Mouse (Mus musculus) hematopoietic stem cell, adult 5-6 weeks (primary cell): ENCODE measurements around the gene Cabin1. TPM values are rescaled to one million over a fixed set of nuclear protein-coding genes. Genes with fewer than 3 reads are reported as not detected.

Source experiments
- ATAC-seq, 2 experiments: fragments of 125-278 bp in 1 of 2; replicated peaks in 1 of 2; 2 replicates each; pipeline ENCODE4 v1.8.0; 2016 to 2017; ENCODE audit warnings: inconsistent platforms in 2 of 2, mild to moderate bottlenecking in 2 of 2, moderate number of reproducible peaks in 2 of 2, low read depth in 1 of 2, moderate TSS enrichment in 1 of 2; ENCODE audit not compliant: low FRiP score in 2 of 2, poor library complexity in 2 of 2, severe bottlenecking in 2 of 2, insufficient read depth in 1 of 2, low TSS enrichment in 1 of 2
- total RNA-seq: library from RNA; stranded (forward); fragments of 172-1452, 232-1000 nt; gene quantifications from 2 replicates; pipeline ENCODE4 v1.2.3, GENCODE M21; 2017

Gene Cabin1
- total RNA-seq, 1 experiment from 2014 or later, result 27.9 TPM

DNA sequence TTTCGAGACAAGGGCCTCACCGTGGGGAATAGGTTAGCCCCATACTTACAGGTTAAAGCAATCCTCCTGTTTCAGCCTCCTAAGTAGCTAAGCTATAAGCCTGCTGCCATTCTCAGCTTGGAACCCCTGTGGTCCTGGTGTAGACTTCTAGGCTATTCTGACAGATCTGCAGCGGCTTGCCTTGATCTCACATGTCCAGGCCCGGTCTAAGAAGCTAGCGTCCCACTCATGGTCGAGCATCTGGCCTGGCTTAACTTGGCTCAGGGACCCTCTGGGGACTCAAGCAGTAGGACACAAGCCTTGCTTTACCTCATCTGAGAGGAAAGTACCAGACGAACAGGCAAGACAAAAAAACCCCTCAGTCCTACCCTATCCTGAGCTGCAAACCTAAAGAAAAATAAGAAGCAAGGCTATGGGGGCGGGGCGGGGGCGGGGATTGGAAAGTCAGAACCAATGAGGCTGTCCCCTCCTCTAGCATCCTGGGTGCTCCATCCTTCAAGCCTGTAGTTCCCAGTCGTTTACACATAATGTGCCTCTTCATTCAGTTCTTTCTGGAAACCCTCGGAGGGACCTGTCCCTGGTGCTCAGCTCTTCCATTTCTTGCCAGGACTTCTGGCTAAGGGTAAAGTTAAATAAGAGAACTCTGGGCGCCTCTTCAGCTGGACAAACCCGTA lies 129.0 kb downstream of the Cabin1 start:
- ATAC-seq, result no peak

DNA sequence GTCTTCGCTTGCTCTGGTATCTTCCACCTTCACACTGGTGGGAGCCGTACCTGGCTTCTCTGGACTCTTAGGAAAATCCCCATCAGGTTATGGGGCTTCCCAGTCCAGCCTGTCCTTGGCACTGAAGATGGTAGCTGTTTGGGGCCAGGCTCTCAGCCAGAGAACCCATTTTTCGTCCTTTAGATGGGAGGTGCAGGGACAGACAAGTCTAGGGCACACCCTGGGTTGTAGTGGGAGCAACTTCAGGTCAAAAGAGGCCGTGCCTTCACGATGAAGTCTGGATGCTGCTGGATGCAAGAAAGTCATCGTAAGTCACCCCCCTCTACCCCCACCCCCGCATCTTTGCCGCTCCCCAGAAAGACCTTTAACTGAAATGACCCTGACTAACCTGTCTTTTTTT lies 129.5 kb downstream of the Cabin1 start:
- ATAC-seq, result no peak

DNA sequence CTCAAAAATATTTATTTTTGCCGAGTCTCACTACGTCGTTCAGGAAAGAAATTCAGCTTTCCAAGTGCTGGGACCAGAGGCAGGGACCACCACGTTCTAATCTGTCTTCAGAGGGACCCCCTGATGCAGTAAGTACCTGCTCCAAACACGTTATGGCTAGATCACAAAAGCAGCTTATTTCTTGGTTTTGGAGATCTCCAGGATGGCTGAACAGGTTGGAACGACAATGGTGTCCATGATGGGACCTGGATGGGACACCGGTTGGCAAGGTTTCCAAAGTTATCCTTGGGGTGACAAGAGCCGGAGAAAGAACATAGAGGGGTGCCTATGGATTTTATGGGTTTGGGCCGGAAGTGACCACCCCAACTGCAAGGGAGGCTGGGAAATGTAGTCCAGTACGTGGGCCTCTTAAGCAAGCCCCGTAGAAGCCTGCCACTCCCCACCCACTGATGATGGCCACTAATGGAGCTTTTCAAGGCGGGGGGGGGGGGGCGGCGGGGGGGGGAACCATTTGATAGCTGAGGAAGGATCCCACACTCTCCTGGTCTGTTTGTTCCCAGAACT lies 130.5 kb downstream of the Cabin1 start:
- ATAC-seq, result no peak

DNA sequence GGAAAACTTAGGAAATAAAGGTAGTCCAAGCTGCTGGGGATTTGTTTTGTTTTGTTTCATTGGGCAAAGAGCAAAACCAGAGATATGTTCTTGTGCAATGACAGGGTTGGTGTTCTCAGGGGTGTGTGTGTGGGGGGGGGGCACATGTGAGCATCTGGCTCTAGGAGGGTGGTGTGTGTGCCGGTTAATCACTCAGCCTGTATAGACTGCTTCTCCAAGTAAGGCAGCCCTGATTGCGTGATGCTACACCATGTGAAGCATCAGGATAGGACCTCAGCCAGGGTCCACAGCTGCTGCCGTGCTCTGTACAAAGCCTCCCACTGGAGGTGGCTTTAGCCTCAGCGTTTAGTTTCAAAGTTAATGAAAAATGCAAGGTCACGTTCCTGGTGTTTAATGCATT lies 131.1 kb downstream of the Cabin1 start:
- ATAC-seq, result no peak

DNA sequence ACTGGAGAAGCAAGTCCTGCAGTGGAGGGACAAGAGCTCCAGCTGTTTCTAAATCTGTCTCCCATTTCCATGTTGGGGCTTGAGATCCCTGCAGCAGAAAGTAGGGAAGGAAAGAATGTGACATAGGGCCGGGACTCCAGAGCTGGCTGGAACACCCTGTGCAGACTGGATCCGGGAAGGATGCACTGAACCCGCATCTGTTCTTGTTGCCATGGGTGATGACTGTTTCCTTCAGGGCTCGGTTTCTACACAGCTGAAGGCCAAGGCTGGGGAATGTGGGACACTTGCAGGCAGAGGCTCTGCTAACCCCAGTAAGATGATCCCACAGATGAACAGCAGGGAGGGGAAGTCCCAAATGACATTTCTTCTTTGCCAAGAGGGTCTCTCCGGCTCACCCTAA lies 131.5 kb downstream of the Cabin1 start:
- no peak for ATAC-seq

DNA sequence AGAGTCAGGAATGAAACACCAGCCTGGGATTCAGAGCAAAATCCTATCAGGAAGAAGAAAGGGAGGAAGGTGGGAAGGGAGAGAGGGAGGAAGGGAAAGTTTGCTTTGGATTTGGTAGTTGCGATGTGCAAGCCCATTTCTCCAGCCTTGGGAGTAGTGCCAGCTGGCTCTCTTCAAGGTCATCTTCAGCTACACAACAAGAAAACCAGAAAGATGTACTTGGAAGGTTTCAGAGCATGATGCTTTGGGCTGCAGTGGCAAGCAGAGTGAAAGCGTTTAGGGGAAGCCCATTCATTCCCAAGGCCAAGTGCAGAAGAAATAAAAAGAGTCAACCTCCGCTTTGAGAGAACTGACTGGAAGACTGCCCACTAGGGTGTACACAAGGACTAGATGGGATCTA lies 136.7 kb downstream of the Cabin1 start:
- ATAC-seq, result no peak

DNA sequence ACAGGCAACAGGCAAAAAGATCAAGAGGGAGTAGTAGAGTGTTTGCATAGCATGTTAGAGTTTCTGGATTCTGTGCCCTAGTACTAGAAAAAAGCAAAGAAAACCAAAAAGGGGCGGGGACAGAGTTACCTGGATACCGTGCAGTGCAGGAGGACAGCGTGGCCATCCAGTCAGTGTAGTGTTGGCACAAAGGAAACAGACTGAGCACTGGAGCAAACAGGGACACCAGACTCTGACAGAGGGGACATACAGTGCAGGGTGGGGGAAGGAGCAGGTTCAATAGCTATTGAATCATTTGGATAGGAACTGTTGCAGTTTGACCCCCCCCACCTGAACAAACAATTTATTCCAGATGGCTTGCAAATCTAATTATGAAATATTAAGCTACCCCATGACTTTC lies 137.2 kb downstream of the Cabin1 start:
- no peak for ATAC-seq

DNA sequence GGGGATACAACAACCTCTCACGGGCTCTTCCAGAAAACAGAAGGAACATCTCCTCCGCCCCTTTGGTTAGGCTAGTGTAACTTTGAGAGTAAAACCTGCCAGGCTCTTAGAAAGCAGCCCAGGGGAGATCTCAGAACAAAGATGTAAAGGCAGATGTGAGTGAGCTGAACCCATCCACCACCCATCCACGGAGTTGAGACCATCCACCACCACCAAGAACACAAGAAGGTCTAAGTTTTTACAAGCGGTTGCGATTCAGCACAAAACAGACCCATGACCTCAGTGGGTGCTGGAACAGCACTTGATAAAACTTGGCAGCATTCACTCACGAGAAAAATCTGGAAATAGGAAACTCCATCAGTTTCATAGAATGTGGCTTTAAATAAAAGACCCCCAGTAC lies 138.2 kb downstream of the Cabin1 start:
- no peak for ATAC-seq

DNA sequence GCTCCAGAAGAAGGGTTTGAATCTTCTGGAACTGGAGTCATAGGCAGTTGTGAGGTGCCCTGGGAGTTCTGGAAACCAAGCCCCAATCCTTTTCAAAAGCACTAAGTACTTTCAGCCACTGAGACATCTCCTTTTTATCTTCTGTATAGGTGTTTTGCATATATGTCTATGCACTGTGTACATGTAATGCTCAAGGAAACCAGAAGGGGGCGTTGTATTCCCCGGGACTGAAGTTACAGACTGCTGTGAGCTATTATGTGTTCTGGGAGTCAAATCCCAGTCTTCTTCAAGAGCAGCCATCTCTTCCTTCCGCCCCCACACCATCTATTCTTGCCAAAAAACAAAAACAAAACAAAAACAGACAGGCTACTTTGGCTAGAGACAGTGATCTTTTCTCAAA lies 143.3 kb downstream of the Cabin1 start:
- ATAC-seq, result no peak

DNA sequence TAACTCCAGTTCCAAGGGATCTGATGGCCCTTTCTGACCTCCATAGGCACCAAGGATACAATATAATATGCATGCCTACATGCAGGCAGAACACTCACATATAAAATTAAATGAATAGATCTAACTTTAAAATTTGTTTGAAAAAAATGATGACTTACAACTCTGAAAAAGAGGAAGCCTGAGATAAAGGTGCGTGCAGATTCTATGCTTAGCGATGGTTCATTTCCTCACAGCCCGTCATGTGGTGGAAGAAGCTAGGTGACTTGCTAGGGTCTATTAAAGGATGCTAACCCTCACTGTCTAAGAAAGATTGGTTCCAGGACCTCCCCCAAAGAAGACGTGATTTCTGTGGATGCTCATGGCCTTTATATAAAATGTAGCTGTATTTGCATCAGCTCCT lies 148.1 kb downstream of the Cabin1 start:
- no peak for ATAC-seq

DNA sequence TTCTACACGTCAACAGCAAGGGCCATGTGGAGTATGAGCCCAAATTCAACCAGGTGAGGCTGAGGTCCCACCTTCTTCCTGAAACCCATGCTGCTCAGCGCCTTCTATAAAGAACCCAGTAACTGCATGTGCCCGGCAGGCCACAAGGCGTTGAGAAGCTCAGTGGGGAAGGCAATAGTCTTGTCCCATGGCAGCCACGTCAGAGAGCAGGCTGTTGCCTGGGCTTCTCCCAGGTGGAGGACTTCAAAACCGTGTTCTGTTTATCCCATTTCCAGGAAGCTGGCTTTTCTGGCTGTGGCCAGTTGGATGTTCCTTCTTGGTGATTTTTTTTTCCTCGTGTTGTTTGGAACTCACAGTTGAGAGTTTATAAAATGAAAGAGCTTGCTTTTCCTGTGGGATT lies 153.7 kb downstream of the Cabin1 start:
- no peak for ATAC-seq

DNA sequence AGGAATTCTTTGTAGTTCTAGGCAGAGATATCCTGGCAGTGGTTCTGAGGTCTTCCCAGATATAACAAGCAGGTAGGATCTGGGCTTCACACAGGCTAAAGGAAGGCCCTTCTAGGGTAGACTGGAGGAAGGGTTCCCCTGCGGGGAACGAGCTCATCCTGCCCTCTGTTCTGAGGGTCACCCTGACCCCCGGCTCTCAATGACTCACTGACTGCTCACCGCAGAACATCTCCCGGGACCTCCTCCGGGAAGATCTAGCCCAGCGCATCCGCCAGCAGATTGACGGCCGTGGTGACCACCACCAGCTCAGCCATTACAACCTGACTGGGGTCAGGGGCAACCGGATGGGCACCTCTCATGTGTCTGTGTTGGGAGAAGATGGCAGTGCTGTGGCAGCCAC lies 155.2 kb downstream of the Cabin1 start:
- no peak for ATAC-seq

DNA sequence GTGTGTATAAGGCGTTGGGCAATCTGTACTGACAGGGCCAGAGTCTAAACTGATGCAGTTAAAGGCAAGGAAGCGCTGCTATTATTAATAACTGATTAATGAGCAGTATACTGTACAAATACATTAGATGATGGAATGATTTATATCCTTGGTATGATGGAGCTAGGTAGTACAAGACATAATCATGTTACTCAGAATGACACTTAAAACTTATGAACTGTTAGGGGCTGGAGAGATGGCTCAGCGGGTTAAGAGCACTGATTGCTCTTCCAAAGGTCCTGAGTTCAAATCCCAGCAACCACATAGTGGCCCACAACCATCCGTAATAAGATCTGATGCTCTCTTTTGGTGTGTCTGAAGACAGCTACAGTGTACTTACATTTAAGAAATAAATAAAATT lies 156.9 kb downstream of the Cabin1 start:
- ATAC-seq, result no peak

DNA sequence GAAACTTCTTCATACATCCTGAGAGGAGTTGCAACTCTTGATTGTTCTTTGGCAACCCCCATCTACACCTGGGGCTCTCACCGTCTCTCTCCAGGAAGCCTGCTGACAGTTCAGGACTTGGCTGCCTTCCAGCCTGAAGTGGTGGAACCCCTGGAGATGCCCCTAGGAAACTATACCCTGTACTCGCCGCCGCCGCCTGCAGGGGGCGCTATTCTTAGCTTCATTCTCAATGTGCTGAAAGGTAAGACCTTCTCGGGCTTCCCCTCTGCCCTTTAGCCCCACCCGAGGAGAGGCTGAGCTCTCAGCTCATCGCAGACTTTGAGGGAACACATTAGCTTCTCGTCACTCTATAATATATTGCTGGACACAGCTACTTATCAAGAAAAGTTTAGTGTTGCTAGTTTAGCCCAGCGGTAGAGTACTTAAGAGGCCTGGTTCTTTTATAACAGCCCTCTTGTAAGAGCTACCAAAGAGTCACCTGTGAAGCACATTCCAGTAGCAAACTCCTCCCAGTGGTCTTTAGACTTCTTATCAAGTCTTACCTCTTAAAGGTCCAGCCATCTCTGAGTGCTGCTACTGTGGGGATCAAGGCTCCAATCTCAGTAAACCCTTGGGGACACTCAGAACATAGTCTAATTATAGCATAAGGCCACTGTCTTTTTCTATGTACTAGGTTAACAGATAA lies 158.8 kb downstream of the Cabin1 start:
- no peak for ATAC-seq

DNA sequence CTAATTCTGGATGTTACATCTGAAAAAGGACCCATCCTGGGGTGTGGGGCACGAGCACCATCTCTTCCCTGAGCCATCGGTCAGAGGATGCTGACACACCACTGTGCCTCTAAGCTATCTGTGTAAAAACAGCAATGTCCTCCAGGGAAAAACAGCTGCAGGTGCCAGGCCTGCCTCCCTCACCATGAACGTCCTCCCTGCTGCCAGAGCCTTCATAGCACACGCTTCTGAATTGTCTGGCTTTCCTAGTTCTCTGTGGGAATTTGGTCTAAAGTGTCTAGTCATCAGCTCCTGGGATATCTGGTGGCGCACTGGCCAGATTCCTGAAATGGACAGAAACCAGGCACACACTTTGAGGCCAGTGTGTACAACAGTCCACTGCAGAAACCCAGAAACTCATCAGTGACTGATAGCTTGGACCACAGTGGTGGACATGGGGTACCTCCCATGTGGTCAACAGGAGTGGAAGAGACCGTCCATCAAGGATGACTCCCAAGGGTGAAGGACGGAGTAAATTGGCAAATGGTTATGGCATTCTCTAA lies 163.9 kb downstream of the Cabin1 start:
- ATAC-seq, result no peak
